Mouse (Mus musculus): ENCODE results near the gene Abi1. TPM values are rescaled to one million over a fixed set of nuclear protein-coding genes. Genes with fewer than 3 reads are reported as not detected.

The Abi1 gene
- total and polyA plus RNA-seq, 2 experiments from 2014 or later = 64.9 to 180 TPM

DNA sequence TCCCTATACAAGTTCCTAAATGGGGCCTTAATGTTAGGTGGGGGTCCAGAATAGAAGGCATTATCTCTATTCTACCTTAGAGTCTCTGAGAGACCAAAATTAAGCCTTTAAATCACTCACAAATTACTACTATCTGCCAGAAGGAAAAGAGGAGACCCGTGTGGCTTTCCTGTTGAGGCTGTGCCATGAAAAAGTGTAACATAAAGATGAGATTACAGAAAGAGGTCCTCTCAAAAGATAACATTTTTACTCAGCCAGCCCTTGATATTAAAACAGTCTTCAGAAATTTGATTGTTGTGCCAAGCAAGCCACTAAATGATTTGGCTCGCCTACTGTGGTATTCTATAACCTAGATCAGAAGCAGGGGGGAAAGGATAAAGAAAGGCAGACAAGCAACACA, 32.9 kb downstream of the Abi1 start:
- no peak for TF ChIP-seq CTCF (IDR thresholded peaks at IDR 0.05; ENCODE audit: low read depth)
- no peak for DNase-seq (ENCODE audit: low spot score)
- Histone ChIP-seq H3K4me2 (ENCODE audit: low read depth, low read length) (no peak overlapping the region), H3K27ac (no peak overlapping the region), H3K9ac (replicated peaks; ENCODE audit: low read length) (no peak overlapping the region), H3K27me3 (ENCODE audit: insufficient read depth, low read length) (no peaks in the 10 kb centered on the region), H3K9me3 (ENCODE audit: low read length) (no peaks in the 10 kb centered on the region), H3K4me1 (ENCODE audit: insufficient read depth, low read length) (no peaks in the 10 kb centered on the region), H3K4me3 (ENCODE audit: low read length) (no peak overlapping the region), H3K36me3 (ENCODE audit: insufficient read depth, low read length) (no peaks in the 10 kb centered on the region)
- no peak for ATAC-seq
- 85% methylated on average over 2 of the region's 2 CpGs for WGBS

DNA sequence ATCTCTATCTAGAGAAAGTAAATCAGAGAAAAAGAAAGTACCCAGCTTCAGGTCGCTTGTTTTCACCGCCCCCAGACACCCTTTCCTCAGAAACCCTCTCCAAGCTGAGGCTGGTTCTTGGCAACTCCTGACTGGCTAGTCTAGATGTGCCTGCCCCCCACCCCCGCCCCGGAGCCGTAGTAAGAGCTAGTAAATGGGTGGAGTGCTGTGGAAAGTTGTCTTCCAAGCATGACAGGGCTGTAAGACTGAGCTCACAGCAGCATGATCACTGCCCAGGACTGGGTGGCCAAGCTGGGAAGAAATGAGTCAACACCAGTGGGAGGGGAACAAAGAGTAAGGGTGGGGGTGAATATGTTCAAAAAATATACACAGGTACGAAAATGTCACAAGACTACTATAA, 33.8 kb downstream of the Abi1 start:
- no peak overlapping the region for H3K4me2 ChIP-seq (ENCODE audit: low read depth, low read length)
- H3K4me3 ChIP-seq (ENCODE audit: low read length) = no peak overlapping the region
- no peak for DNase-seq (ENCODE audit: low spot score)
- 79% methylated on average over 6 of the region's 6 CpGs for WGBS
- no peak overlapping the region for H3K27ac ChIP-seq
- H3K36me3 ChIP-seq (ENCODE audit: insufficient read depth, low read length) = no peaks in the 10 kb centered on the region
- H3K9me3 ChIP-seq (ENCODE audit: low read length) = no peaks in the 10 kb centered on the region
- no peaks in the 10 kb centered on the region for H3K4me1 ChIP-seq (ENCODE audit: insufficient read depth, low read length)
- ATAC-seq = no peak
- no peak overlapping the region for H3K9ac ChIP-seq (replicated peaks; ENCODE audit: low read length)
- TF ChIP-seq CTCF (IDR thresholded peaks at IDR 0.05; ENCODE audit: low read depth) = no peak
- no peaks in the 10 kb centered on the region for H3K27me3 ChIP-seq (ENCODE audit: insufficient read depth, low read length)

DNA sequence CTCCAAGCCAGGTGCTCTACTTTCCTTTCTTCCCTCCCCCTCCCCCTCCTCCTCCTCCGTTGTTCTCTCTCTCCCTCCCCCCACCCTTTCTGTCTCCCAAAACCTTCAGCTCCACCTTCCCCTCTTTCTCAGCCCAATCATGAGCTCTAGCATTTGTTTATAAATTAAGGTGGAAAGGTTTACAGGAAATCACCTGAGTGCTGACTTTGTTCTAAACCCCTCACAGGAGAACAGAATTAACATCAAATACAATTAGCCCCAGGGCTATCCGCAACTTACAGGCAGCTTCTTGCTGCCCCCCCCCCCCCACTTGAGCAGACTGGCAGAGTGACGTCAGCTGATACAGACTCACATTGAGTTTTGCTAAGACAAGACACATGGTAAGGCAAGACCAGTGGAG, 37.4 kb downstream of the Abi1 start:
- WGBS = 56% methylated on average over 3 of the region's 3 CpGs
- Histone ChIP-seq H3K36me3 (ENCODE audit: insufficient read depth, low read length) (no peaks in the 10 kb centered on the region), H3K27ac (no peak overlapping the region), H3K4me3 (ENCODE audit: low read length) (no peak overlapping the region), H3K27me3 (ENCODE audit: insufficient read depth, low read length) (no peaks in the 10 kb centered on the region), H3K9me3 (ENCODE audit: low read length) (no peaks in the 10 kb centered on the region), H3K4me1 (ENCODE audit: insufficient read depth, low read length) (no peaks in the 10 kb centered on the region), H3K9ac (replicated peaks; ENCODE audit: low read length) (no peak overlapping the region), H3K4me2 (ENCODE audit: low read depth, low read length) (no peak overlapping the region)
- ATAC-seq (no peak), DNase-seq (ENCODE audit: low spot score) (no peak)
- TF ChIP-seq CTCF (IDR thresholded peaks at IDR 0.05; ENCODE audit: low read depth) = no peak

DNA sequence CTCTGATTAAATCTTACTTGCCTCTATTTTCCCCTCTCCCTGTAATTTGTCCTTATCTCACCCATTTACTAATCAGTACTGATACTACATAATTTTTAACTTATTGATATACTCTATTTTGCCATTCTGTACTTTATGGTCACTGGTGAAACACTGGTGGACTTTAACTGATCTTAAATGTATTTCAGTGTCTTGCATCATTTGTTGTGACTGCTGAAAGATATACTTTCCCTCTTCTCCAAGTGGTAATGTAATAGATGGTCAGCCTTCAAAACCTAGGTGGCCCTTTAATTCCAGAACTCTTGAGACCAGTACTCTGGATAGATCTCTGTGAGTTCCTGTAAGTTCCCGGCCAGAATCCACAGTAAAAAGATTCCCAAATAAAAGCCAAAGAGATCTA, 40.4 kb downstream of the Abi1 start:
- ATAC-seq (no peak), DNase-seq (ENCODE audit: low spot score) (no peak)
- TF ChIP-seq CTCF (IDR thresholded peaks at IDR 0.05; ENCODE audit: low read depth) = no peak

DNA sequence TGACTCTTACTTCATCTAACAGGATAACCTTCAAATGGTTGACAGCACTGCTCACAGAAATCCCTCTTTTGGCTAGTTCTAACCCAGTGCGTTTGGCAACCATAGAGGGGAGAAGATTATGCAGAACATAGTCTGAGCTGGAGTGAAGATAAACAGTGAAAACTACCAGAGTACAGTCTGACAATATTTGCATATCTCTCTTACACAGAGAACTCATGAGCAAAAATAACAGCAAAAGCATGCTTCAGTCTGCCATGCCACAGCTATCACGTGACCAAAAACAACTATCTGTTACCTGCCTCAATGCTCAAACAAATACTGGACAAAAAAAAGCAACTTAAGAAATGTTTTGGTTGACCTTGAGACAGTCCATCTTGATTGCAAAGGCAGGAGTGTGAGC, 41.2 kb downstream of the Abi1 start:
- H3K9ac ChIP-seq (replicated peaks; ENCODE audit: low read length) = no peak overlapping the region
- ATAC-seq (no peak), DNase-seq (ENCODE audit: low spot score) (no peak)
- no peak overlapping the region for H3K27ac ChIP-seq
- no peak overlapping the region for H3K4me2 ChIP-seq (ENCODE audit: low read depth, low read length)
- 78% methylated on average over 2 of the region's 2 CpGs for WGBS
- H3K9me3 ChIP-seq (ENCODE audit: low read length) = no peaks in the 10 kb centered on the region
- H3K4me3 ChIP-seq (ENCODE audit: low read length) = no peak overlapping the region
- H3K4me1 ChIP-seq (ENCODE audit: insufficient read depth, low read length) = no peaks in the 10 kb centered on the region
- no peak for TF ChIP-seq CTCF (IDR thresholded peaks at IDR 0.05; ENCODE audit: low read depth)
- no peaks in the 10 kb centered on the region for H3K27me3 ChIP-seq (ENCODE audit: insufficient read depth, low read length)
- H3K36me3 ChIP-seq (ENCODE audit: insufficient read depth, low read length) = no peaks in the 10 kb centered on the region

More for the DNA sequence above, 40.4 kb downstream of the Abi1 start:
- Histone ChIP-seq H3K4me2 (ENCODE audit: low read depth, low read length) (no peak overlapping the region), H3K4me3 (ENCODE audit: low read length) (no peak overlapping the region), H3K9ac (replicated peaks; ENCODE audit: low read length) (no peak overlapping the region), H3K36me3 (ENCODE audit: insufficient read depth, low read length) (no peaks in the 10 kb centered on the region), H3K9me3 (ENCODE audit: low read length) (no peaks in the 10 kb centered on the region), H3K27ac (no peak overlapping the region), H3K4me1 (ENCODE audit: insufficient read depth, low read length) (no peaks in the 10 kb centered on the region), H3K27me3 (ENCODE audit: insufficient read depth, low read length) (no peaks in the 10 kb centered on the region)
- 84% methylated on average over 1 of the region's 1 CpGs for WGBS

DNA sequence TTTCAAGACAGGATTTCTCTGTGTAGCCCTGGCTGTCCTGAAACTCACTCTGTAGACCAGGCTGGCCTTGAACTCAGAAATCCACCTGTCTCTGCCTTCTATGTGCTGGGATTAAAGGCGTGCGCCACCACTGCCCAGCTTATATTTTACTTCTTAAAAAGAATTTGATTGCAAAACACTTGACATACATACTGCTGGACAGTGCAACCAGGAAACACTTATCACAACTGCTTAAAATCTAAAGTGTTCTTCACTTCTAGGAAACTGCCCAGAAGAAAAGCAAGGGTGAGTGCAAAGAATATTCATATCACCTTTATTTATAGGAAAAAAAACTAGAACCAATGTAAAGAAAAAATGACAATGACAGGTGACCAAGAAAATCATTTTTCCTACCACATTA, 42.0 kb downstream of the Abi1 start:
- no peak overlapping the region for H3K27ac ChIP-seq
- no peak for TF ChIP-seq CTCF (IDR thresholded peaks at IDR 0.05; ENCODE audit: low read depth)
- H3K27me3 ChIP-seq (ENCODE audit: insufficient read depth, low read length) = no peaks in the 10 kb centered on the region
- H3K9ac ChIP-seq (replicated peaks; ENCODE audit: low read length) = no peak overlapping the region
- H3K9me3 ChIP-seq (ENCODE audit: low read length) = no peaks in the 10 kb centered on the region
- WGBS = 93% methylated on average over 2 of the region's 2 CpGs
- H3K36me3 ChIP-seq (ENCODE audit: insufficient read depth, low read length) = no peaks in the 10 kb centered on the region
- DNase-seq (ENCODE audit: low spot score) = no peak
- no peak for ATAC-seq
- H3K4me2 ChIP-seq (ENCODE audit: low read depth, low read length) = no peak overlapping the region
- H3K4me3 ChIP-seq (ENCODE audit: low read length) = no peak overlapping the region
- H3K4me1 ChIP-seq (ENCODE audit: insufficient read depth, low read length) = no peaks in the 10 kb centered on the region

DNA sequence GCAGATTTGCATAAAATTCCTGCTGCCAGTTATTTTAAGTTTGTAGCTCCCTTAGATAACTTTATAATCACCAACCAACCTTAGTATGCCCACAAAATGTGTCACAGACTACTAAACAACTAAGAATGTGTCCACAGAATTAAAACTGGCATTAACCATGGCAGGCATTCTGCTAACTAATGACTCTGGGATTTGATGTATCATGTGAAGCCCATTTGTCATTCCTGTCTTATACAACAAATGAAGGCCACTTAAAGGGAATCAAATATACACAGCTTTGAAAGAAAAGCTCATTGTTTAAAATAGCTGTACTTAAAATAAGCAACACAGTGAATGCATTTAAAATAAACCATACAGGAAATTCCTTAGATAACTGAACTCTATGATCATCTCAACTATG, 44.0 kb downstream of the Abi1 start:
- no peak overlapping the region for H3K9ac ChIP-seq (replicated peaks; ENCODE audit: low read length)
- TF ChIP-seq CTCF (IDR thresholded peaks at IDR 0.05; ENCODE audit: low read depth) = no peak
- no peak for ATAC-seq

More for the DNA sequence above, 44.0 kb downstream of the Abi1 start:
- no peaks in the 10 kb centered on the region for H3K9me3 ChIP-seq (ENCODE audit: low read length)
- H3K4me3 ChIP-seq (ENCODE audit: low read length) = no peak overlapping the region
- no peaks in the 10 kb centered on the region for H3K27me3 ChIP-seq (ENCODE audit: insufficient read depth, low read length)
- DNase-seq (ENCODE audit: low spot score) = no peak
- H3K36me3 ChIP-seq (ENCODE audit: insufficient read depth, low read length) = no peaks in the 10 kb centered on the region
- no peak overlapping the region for H3K4me2 ChIP-seq (ENCODE audit: low read depth, low read length)
- H3K27ac ChIP-seq = no peak overlapping the region
- no peaks in the 10 kb centered on the region for H3K4me1 ChIP-seq (ENCODE audit: insufficient read depth, low read length)

All from hindbrain, postnatal 0 days (tissue).